Mouse (Mus musculus) embryonic fibroblast, embryonic 13.5 days (primary cell): ENCODE measurements around the gene Cd5l.
"Not testable (repeated sequence)": the region's sequence is repeated elsewhere in the genome, so short reads cannot be mapped to it uniquely, and the experiment has no call there.

ENCODE experiments used
- CTCF ChIP-seq: IDR thresholded peaks from 2 replicates; pipeline ENCODE4 v1.5.1; 2011; ENCODE audit warnings: mild to moderate bottlenecking, control low read depth, low read length, moderate library complexity, borderline replicate concordance; ENCODE audit not compliant: insufficient read depth
- POLR2A ChIP-seq: IDR thresholded peaks from 2 replicates; pipeline ENCODE4 v1.6.1; 2011; ENCODE audit warnings: low read depth, mild to moderate bottlenecking, control low read depth, low read length, moderate library complexity

DNA sequence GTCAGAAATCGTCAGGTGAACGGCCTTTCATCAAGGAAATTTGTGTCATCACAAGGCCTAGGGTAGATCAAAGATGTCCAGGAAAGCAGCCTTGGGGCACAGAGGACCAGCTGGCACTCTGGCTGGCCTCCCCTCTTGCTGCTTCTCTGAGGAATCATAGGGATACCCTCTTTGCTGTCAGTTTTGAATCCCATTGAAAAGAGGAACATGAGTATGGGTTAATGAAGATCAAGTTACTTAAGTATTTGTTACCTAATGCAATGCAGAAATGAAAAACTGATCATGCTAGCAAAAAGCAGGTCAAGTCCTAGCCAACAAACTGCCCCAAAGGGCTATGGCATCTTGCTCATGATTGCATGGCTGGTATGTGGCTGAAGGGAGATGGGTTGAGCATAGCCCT is 6.7 kb upstream of the Cd5l start:
- not testable (repeated sequence) for TF ChIP-seq CTCF, POLR2A
